Mouse (Mus musculus): ENCODE measurements at regions not wholly inside any gene's neighbourhood (a gene's known extent, or its start where the extent isn't known, plus 50 kb on each side); places are given as distances from the start of the nearest gene placed in this dataset.

GRCm38 (mm10) chr8:44826936-44827335 lies 108.3 kb upstream of the Fat1 start:
- no peak for DNase-seq (ENCODE audit: extremely low read depth, low read depth, low spot score)

- no peak for DNase-seq (ENCODE audit: extremely low read depth, low read depth, low spot score)
Measured at GRCm38 (mm10) chr8:44828026-44828425, 107.2 kb upstream of the Fat1 start.

- no peak for DNase-seq (ENCODE audit: extremely low read depth, low read depth, low spot score)
Measured at GRCm38 (mm10) chr8:44838431-44838830, 96.8 kb upstream of the Fat1 start.

GRCm38 (mm10) chr8:44839504-44840209 lies 95.6 kb upstream of the Fat1 start:
- no peak for DNase-seq (ENCODE audit: extremely low read depth, low read depth, low spot score)

- DNase-seq (ENCODE audit: extremely low read depth, low read depth, low spot score), result no peak
Measured at GRCm38 (mm10) chr8:44840646-44841045, 94.6 kb upstream of the Fat1 start.

- no peak for DNase-seq (ENCODE audit: extremely low read depth, low read depth, low spot score)
Measured at GRCm38 (mm10) chr8:44844362-44844761, 90.9 kb upstream of the Fat1 start.

GRCm38 (mm10) chr8:44852223-44852622 lies 83.0 kb upstream of the Fat1 start:
- no peak for DNase-seq (ENCODE audit: extremely low read depth, low read depth, low spot score)

GRCm38 (mm10) chr8:44855115-44855514 lies 80.1 kb upstream of the Fat1 start:
- DNase-seq (ENCODE audit: extremely low read depth, low read depth, low spot score), result no peak

- DNase-seq (ENCODE audit: extremely low read depth, low read depth, low spot score), result no peak
Measured at GRCm38 (mm10) chr8:44867202-44867601, 68.0 kb upstream of the Fat1 start.

GRCm38 (mm10) chr8:44867666-44868065 lies 67.6 kb upstream of the Fat1 start:
- no peak for DNase-seq (ENCODE audit: extremely low read depth, low read depth, low spot score)

GRCm38 (mm10) chr8:44877066-44877465 lies 58.2 kb upstream of the Fat1 start:
- DNase-seq (ENCODE audit: extremely low read depth, low read depth, low spot score), result peak; percentile 16

- peak; percentile 40 for DNase-seq (ENCODE audit: extremely low read depth, low read depth, low spot score)
Measured at GRCm38 (mm10) chr8:44878208-44878607, 57.0 kb upstream of the Fat1 start.

- no peak for DNase-seq (ENCODE audit: extremely low read depth, low read depth, low spot score)
Measured at GRCm38 (mm10) chr8:44879186-44879585, 56.1 kb upstream of the Fat1 start.

GRCm38 (mm10) chr8:44884399-44885006 lies 50.7 kb upstream of the Fat1 start:
- DNase-seq (ENCODE audit: extremely low read depth, low read depth, low spot score), result no peak
